Mouse (Mus musculus) kidney, embryonic 15.5 days (tissue): ENCODE results near the gene Spred3. TPM values are rescaled to one million over a fixed set of nuclear protein-coding genes. Genes with fewer than 3 reads are reported as not detected.
A peak's percentile ranks its signal among the peaks of the same experiment; 100 is the strongest.
"Not testable (repeated sequence)": the region's sequence is repeated elsewhere in the genome, so short reads cannot be mapped to it uniquely, and the experiment has no call there.

Experiments
- ATAC-seq: fragments of 200-750 bp; cut with Nextera tagmentation; replicated peaks from 2 replicates; pipeline ENCODE4 v1.8.0; 2017; ENCODE audit warnings: moderate TSS enrichment; ENCODE audit not compliant: low FRiP score
- H3K27ac ChIP-seq: fragments of 300-500 bp; sonication (generic); 2 replicates; pipeline ENCODE4 v1.5.1; 2015; ENCODE audit warnings: mild to moderate bottlenecking, inconsistent platforms
- H3K27me3 ChIP-seq: fragments of 300-500 bp; sonication (generic); 2 replicates; pipeline ENCODE4 v1.6.1; 2015; ENCODE audit warnings: inconsistent platforms
- H3K36me3 ChIP-seq: fragments of 300-500 bp; sonication (generic); 2 replicates; pipeline ENCODE4 v1.6.1; 2015; ENCODE audit warnings: inconsistent platforms
- H3K4me1 ChIP-seq: fragments of 300-500 bp; sonication (generic); 2 replicates; pipeline ENCODE4 v1.6.1; 2015; ENCODE audit warnings: inconsistent platforms
- H3K4me2 ChIP-seq: fragments of 300-500 bp; sonication (generic); 2 replicates; pipeline ENCODE4 v1.6.1; 2015; ENCODE audit warnings: moderate library complexity, mild to moderate bottlenecking, inconsistent platforms
- H3K4me3 ChIP-seq: fragments of 300-500 bp; sonication (generic); replicated peaks from 2 replicates; pipeline ENCODE4 v1.5.1; 2015; ENCODE audit warnings: mild to moderate bottlenecking, inconsistent platforms
- H3K9ac ChIP-seq: fragments of 300-500 bp; sonication (generic); 2 replicates; pipeline ENCODE4 v1.6.1; 2015; ENCODE audit warnings: mild to moderate bottlenecking, inconsistent platforms
- H3K9me3 ChIP-seq: fragments of 300-500 bp; sonication (generic); replicated peaks from 2 replicates; pipeline ENCODE4 v1.6.1; 2016; ENCODE audit warnings: inconsistent platforms
- WGBS: fragments of 180-500 bp; shearing (Covaris S2); methylation state at CpG from one replicate; pipeline ENCODE4 v1.1.7; 2015; ENCODE audit warnings: mixed read lengths; 5-methylcytosine and 5-hydroxymethylcytosine counted together
- polyA plus RNA-seq: library from polyadenylated mRNA; unstranded; fragments of >200 nt; fragmentation: Nextera tagmentation; extraction: Ambion mirVana; gene quantifications from 2 replicates; pipeline ENCODE4 v1.2.1, GENCODE M21; 2015

The Spred3 gene
- polyA plus RNA-seq: 3.4 and 4.0 TPM in 2 replicates

DNA sequence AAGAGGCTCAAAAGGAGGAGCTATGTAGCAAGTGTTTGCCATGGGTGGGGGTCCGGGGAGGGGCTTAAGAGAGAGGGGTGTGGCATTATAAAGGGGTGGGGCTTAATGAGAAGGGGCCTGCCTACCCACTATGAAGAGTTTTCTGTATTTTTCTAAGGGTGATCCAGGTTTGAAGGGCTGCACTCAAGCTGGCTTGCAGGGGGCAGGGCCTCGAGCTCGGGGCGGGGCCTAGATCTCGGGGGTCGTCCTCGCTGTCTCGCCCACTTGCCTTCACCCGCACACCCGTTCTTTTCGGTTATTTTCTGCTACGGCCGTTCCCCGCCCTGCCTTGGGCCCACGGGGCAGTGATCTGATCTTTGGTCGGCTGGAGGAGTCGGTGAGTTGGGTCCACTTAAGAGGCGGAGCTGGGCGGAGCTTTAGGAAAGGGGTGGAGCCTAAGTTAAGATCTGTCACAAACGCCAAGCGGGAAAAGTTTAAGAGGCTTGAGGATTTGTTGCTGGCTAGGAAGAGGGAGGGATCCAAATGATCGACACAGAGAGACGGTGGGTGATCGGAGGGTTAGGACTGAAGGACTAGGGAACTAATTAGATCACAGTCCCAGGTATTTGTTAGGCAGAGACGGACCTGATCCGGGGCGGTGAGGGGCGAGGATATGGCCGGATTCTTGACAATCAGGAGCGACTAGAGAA is at the start of gene Spred3, which contains the start of gene Ggn:
TSS of gene Spred3 (minus strand) at position 346 of the 689 bp plus-strand sequence.
TSS of gene Ggn (plus strand) at position 145 of the 689 bp plus-strand sequence.
- Histone ChIP-seq H3K9ac (peak within 1 kb of the TSS; percentile 60), H3K27ac (peak within 1 kb of the TSS; percentile 93), H3K27me3 (peaks cover 43% of the 10 kb centered on the region), H3K9me3 (no peaks in the 10 kb centered on the region), H3K4me1 (peaks cover 51% of the 10 kb centered on the region), H3K36me3 (peaks cover 30% of the 10 kb centered on the region), H3K4me3 (peak within 1 kb of the TSS; percentile 76), H3K4me2 (peak within 1 kb of the TSS; percentile 92)
- under 1% methylated on average over 30 of the region's 30 CpGs for WGBS
- ATAC-seq: peak; percentile 74

DNA sequence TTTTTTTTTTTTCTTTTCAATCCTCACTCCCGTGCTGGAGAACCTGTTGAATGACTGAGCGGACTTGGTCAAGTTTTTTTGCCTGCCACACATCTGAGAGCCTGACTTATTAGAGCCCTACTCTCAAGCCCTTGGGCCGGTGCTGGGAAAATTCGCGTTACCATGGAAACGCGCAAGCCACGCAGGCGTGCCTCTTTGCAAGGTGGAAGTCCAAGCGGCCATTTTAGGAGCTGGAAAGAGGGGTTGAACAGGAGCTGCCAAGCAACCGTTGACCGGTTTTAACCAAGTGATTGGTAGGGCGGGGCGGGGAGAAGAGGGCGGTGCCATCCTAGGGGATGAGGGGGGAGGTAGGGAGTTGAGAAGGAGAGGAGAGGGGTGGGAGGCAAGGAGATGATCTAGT is 44.6 kb upstream of the Spred3 start:
- Histone ChIP-seq H3K4me3 (no peak overlapping the region), H3K9me3 (peaks cover 15% of the 10 kb centered on the region; the same call in 1 of the 2 replicates), H3K27me3 (no peaks in the 10 kb centered on the region), H3K4me1 (peaks cover 25% of the 10 kb centered on the region), H3K4me2 (no peak overlapping the region), H3K9ac (no peak overlapping the region), H3K36me3 (peaks cover 2% of the 10 kb centered on the region; the same call in 1 of the 2 replicates), H3K27ac (no peak overlapping the region)
- 49% methylated on average over 15 of the region's 15 CpGs for WGBS
- no peak for ATAC-seq

DNA sequence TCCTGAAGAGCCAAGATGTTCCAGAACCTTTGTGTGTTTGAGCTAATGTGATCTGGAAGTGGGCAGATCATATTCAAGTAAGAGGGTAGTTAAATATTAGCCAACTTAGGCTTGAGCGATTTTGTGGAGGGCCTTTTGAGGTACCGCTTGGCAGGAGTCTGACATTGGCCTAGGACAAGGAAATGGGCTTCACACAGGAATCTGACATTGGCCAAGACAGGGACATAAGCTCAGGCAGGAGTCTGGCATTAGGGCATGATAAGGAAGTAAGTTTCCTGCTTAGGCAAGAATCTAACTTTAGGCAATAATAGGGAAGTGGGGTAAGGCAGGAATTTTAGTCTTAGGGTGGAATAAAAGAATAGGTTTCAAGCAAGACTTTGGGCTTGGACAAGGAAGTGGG is 44.0 kb upstream of the Spred3 start:
- Histone ChIP-seq H3K9ac (no peak overlapping the region), H3K4me1 (peaks cover 25% of the 10 kb centered on the region), H3K9me3 (peaks cover 9% of the 10 kb centered on the region; the same call in 1 of the 2 replicates), H3K4me3 (no peak overlapping the region), H3K27ac (peak overlapping the region; percentile 37; the same call in 1 of the 2 replicates), H3K36me3 (no peaks in the 10 kb centered on the region; the same call in 1 of the 2 replicates), H3K27me3 (no peaks in the 10 kb centered on the region), H3K4me2 (peak overlapping the region; percentile 66)
- WGBS: 63% methylated on average over 2 of the region's 2 CpGs
- ATAC-seq: peak; percentile 20; the same call in 1 of the 2 replicates

DNA sequence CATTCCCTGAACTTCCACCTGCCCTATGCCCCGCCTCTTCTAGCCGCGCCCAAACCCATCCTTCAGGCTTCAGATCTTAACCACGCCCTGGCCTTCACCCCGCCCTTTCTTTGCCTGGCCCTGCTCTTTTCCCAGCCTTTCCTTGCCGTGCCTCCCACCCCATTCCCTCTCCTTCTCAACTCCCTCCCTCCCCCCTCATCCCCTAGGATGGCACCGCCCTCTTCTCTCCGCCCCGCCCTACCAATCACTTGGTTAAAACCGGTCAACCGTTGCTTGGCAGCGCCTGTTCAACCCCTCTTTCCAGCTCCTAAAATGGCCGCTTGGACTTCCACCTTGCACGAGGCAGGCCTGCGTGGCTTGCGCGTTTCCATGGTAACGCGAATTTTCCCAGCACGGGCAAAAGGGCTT is 43.5 kb upstream of the Spred3 start, which contains the start of gene Catsperg1:
TSS of gene Catsperg1 (minus strand) at position 361 of the 408 bp plus-strand sequence.
- WGBS: 3% methylated on average over 20 of the region's 20 CpGs
- Histone ChIP-seq H3K4me2 (peak within 1 kb of the TSS; percentile 66), H3K9ac (no peak within 1 kb of the TSS), H3K4me3 (peak within 1 kb of the TSS; percentile 18), H3K27ac (peak within 1 kb of the TSS; percentile 37; the same call in 1 of the 2 replicates), H3K27me3 (no peaks in the 10 kb centered on the region), H3K9me3 (peaks cover 8% of the 10 kb centered on the region; the same call in 1 of the 2 replicates), H3K36me3 (no peaks in the 10 kb centered on the region), H3K4me1 (peaks cover 25% of the 10 kb centered on the region)
- ATAC-seq: peak; percentile 81

DNA sequence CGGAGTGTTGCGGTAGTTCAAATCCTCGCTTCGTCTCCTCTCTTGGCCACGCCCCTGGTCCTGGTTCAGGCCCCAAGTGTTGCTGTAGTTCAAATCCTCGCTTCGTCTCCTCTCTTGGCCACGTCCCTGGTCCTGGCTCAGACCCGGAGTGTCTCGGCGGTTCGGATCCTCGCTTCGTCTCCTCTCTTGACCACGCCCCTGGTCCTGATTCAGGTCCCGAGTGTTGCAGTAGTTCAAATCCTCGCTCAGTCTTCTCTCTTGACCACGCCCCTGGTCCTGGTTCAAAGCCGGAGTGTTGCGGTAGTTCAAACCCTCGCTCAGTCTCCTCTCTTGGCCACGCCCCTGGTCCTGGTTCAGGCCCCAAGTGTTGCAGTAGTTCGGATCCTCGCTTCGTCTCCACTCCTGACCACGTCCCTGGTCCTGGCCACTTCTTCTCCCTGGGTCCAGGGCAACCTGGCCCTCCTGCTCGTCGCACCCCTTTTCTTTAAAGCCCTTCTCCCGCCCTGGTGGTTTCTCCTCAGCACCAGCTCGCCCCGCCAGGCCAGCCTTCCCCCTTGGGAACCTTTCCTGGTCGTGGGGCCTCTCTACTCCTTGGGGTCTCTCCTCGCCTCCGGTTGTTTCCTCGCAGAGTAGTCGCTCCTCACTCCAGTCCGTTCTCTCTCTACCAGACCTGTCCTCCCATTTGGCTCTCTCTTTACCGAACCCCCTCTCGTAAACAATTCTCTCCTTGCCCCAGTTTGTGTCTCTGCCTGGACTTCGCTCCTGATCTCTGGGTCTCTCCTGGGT is 42.8 kb upstream of the Spred3 start:
- H3K4me2 ChIP-seq: peak overlapping the region; percentile 66
- H3K9me3 ChIP-seq, H3K9ac ChIP-seq, H3K27me3 ChIP-seq, H3K27ac ChIP-seq, H3K36me3 ChIP-seq: not testable (repeated sequence)
- WGBS: 18% methylated on average over 40 of the region's 40 CpGs
- peaks cover 25% of the 10 kb centered on the region for H3K4me1 ChIP-seq
- ATAC-seq: peak; percentile 5; the same call in 1 of the 2 replicates
- H3K4me3 ChIP-seq: peak overlapping the region; percentile 18

DNA sequence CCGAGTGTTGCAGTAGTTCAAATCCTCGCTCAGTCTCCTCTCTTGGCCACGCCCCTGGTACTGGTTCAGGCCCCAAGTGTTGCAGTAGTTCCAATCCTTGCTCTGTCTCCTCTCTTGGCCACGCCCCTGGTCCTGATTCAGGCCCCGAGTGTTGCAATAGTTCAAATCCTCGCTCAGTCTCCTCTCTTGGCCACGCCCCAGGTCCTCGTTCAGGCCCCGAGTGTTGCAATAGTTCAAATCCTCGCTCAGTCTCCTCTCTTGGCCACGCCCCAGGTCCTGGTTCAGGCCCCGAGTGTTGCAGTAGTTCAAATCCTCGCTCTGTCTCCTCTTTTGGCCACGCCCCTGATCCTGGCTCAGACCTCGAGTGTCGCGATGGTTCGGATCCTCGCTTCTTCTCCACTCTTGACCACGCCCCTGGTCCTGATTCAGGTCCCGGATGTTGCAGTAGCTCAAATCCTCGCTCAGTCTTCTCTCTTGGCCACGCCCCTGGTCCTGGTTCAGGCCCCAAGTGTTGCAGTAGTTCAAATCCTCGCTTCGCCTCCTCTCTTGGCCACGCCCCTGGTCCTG is 42.1 kb upstream of the Spred3 start:
- 18% methylated on average over 26 of the region's 26 CpGs for WGBS
- Histone ChIP-seq H3K27ac (peak overlapping the region; percentile 89; the same call in 1 of the 2 replicates), H3K4me1 (peaks cover 25% of the 10 kb centered on the region), H3K4me2 (peak overlapping the region; percentile 66), H3K27me3 (no peaks in the 10 kb centered on the region), H3K36me3 (no peaks in the 10 kb centered on the region), H3K4me3 (peak overlapping the region; percentile 47), H3K9me3 (peaks cover 6% of the 10 kb centered on the region; the same call in 1 of the 2 replicates), H3K9ac (0 out of 2 replicates have a peak overlapping the region, but pooled peaks have one; percentile 17)
- no peak for ATAC-seq

DNA sequence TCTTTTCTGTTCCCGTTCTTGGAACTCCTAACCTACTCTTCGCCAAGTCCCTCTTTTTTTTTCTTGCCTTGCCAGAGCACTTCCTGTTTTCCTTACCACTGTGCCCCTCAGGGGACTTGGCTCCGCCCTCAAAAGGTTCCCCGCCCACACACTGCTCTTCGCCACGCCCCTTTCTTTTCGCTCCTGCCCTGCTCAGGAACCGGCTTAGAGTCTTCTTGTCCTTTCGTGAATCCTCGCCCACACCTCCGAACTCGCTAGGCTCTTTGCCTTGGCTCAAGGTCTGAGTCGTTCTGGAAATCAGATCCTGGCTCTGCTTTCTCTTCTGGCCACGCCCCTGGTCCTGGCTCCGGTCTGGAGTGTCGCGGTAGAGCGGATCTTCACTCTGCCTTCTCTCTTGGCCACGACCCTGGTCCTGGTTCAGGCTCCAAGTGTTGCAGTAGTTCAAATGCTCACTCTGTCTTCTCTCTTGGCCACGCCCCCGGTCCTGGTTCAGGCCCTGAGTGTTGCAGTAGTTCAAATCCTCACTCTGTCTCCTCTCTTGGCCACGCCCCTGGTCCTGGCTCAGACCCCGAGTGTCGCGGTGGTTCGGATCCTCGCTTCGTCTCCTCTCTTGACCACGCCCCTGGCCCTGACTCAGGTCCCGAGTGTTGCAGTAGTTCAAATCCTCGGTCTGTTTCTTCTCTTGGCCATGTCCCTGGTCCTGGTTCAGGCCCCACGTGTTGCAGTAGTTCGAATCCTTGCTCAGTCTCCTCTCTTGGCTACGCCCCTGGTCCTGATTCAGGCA is 41.4 kb upstream of the Spred3 start:
- ATAC-seq: peak; percentile 80
- 3% methylated on average over 34 of the region's 34 CpGs for WGBS
- peak overlapping the region; percentile 66 for H3K4me2 ChIP-seq
- peak overlapping the region; percentile 47 for H3K4me3 ChIP-seq
- H3K27me3 ChIP-seq: no peaks in the 10 kb centered on the region
- peak overlapping the region; percentile 89 for H3K27ac ChIP-seq
- H3K4me1 ChIP-seq: peaks cover 25% of the 10 kb centered on the region
- peaks cover 6% of the 10 kb centered on the region; the same call in 1 of the 2 replicates for H3K9me3 ChIP-seq
- H3K36me3 ChIP-seq: no peaks in the 10 kb centered on the region
- H3K9ac ChIP-seq: peak overlapping the region; percentile 17; the same call in 1 of the 2 replicates

DNA sequence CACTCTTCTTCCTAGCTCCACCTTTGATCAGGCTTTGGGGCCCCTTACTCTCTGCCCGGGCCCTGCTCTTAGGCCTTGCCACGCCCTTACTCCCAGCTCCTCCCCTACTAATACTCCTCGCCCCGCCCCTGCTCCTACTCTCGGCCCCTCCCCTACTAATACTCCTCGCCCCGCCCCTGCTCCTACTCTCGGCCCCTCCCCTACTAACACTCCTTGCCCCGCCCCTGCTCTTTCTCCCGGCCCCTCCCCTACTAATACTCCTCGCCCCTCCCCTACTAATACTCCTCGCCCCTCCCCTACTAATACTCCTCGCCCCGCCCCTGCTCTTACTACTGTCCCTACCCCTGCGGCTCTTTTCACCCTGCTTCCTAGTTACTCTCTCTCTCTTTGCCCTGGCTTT is 40.8 kb upstream of the Spred3 start:
- Histone ChIP-seq H3K4me3 (peak overlapping the region; percentile 47), H3K4me2 (peak overlapping the region; percentile 66), H3K27ac (peak overlapping the region; percentile 89), H3K4me1 (peaks cover 25% of the 10 kb centered on the region)
- H3K36me3 ChIP-seq, H3K9ac ChIP-seq, H3K9me3 ChIP-seq, ATAC-seq, H3K27me3 ChIP-seq: not testable (repeated sequence)
- WGBS: 24% methylated on average over 15 of the region's 15 CpGs

DNA sequence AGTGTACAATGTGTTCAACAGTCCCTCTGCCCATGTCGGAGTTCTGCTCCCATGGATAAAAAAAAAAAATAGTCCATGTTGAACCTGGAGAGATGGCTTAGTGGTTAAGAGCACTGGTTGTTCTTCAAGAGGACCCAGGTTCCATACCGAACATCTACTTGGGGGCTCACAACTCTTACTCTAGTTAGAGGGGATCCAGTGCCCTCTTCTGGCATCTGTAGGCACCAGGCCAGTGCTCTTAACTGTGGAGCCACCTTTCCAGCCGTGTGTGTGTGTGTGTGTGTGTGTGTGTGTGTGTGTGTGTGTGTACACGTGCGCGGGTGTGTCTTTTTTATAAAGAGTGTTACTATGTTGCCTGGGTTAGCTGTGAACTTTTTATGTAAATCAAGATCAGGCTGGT is 32.4 kb upstream of the Spred3 start:
- no peak for ATAC-seq
- Histone ChIP-seq H3K4me2 (no peak overlapping the region), H3K36me3 (no peaks in the 10 kb centered on the region), H3K9me3 (no peaks in the 10 kb centered on the region), H3K9ac (no peak overlapping the region), H3K4me1 (no peaks in the 10 kb centered on the region), H3K27me3 (no peaks in the 10 kb centered on the region), H3K27ac (no peak overlapping the region), H3K4me3 (no peak overlapping the region)
- 86% methylated on average over 6 of the region's 6 CpGs for WGBS

DNA sequence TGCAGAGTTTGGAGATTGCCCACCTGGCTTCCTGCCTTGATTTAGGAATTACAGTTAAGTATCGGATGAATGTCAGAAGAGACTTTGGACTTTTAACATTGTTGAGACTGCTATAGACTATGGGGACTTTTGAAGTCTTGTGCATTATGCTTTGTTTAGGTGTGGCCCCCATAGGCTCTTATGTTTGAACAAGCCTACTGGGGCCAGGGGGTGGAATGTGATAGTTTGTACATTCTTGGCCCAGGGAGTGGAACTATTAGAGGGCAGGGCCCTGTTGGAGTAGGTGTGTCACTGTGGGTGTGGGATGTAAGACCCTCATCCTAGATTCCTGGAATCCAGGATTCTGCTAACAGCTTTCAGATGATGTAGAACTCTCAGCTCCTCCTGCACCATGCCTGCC is 24.0 kb upstream of the Spred3 start:
- not testable (repeated sequence) for H3K9me3 ChIP-seq, H3K4me2 ChIP-seq, H3K36me3 ChIP-seq, H3K27ac ChIP-seq, H3K4me1 ChIP-seq, H3K27me3 ChIP-seq, H3K9ac ChIP-seq, ATAC-seq, H3K4me3 ChIP-seq
- WGBS: 96% methylated on average over 1 of the region's 1 CpGs

DNA sequence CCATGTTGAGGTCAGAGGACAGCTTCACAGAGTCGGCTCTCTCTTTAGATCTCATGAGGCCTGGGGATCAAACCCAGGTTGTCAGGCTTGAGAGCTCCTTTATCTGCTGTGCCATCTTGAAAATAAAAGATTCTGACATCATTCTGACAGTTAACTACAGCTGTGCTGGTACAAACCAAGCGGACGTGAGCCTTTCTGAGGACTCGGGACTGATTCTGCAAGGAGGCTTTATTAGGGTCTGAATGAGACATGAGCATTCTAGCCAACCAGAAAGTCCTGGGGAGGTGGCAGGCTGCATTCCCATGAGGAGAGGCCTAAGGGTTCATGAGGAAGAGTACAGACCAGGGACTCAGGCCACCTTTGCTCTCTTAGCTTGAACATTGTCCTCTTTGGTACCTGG is 11.1 kb upstream of the Spred3 start:
- peaks cover 18% of the 10 kb centered on the region for H3K4me1 ChIP-seq
- H3K4me3 ChIP-seq, ATAC-seq, H3K4me2 ChIP-seq, H3K9me3 ChIP-seq, H3K27ac ChIP-seq, H3K27me3 ChIP-seq, H3K9ac ChIP-seq: not testable (repeated sequence)
- 95% methylated on average over 4 of the region's 4 CpGs for WGBS
- peaks cover 14% of the 10 kb centered on the region for H3K36me3 ChIP-seq
